Mouse (Mus musculus) cerebellum, adult (tissue): Measurements from ENCODE around the gene Scml4.

ENCODE experiments used
- ATAC-seq: cut with Nextera tagmentation; 2 replicates; pipeline ENCODE4 v1.9.2; 2017; ENCODE audit warnings: mild to moderate bottlenecking, moderate library complexity, mixed read lengths; ENCODE audit not compliant: insufficient number of reproducible peaks, low FRiP score, low TSS enrichment

The Scml4 gene

GRCm38 (mm10) chr10:42859781-42860158 is 400 bp upstream of the Scml4 start:
- ATAC-seq, result no peak

GRCm38 (mm10) chr10:42861446-42861845 is 1.3 kb downstream of the Scml4 start:
- ATAC-seq, result no peak

GRCm38 (mm10) chr10:42862102-42862740 is 2.1 kb downstream of the Scml4 start:
- ATAC-seq, result no peak

GRCm38 (mm10) chr10:42862806-42863205 is 2.6 kb downstream of the Scml4 start:
- ATAC-seq, result no peak

- peak; percentile 24; the same call in 1 of the 2 replicates for ATAC-seq
Measured at GRCm38 (mm10) chr10:42863621-42864391, 3.6 kb downstream of the Scml4 start.

GRCm38 (mm10) chr10:42864696-42865095 is 4.5 kb downstream of the Scml4 start:
- ATAC-seq, result no peak

- no peak for ATAC-seq
Measured at GRCm38 (mm10) chr10:42868416-42868815, 8.2 kb downstream of the Scml4 start.

GRCm38 (mm10) chr10:42869467-42869866 is 9.3 kb downstream of the Scml4 start:
- ATAC-seq, result no peak

- no peak for ATAC-seq
Measured at GRCm38 (mm10) chr10:42872269-42873010, 12.3 kb downstream of the Scml4 start.

- no peak for ATAC-seq
Measured at GRCm38 (mm10) chr10:42873077-42873595, 13.0 kb downstream of the Scml4 start.

- ATAC-seq, result no peak
Measured at GRCm38 (mm10) chr10:42876172-42876571, 16.0 kb downstream of the Scml4 start.

GRCm38 (mm10) chr10:42879269-42879681 is 19.1 kb downstream of the Scml4 start:
- ATAC-seq, result no peak

- no peak for ATAC-seq
Measured at GRCm38 (mm10) chr10:42879682-42880081, 19.5 kb downstream of the Scml4 start.

- no peak for ATAC-seq
Measured at GRCm38 (mm10) chr10:42887040-42887439, 26.9 kb downstream of the Scml4 start.

GRCm38 (mm10) chr10:42888241-42888640 is 28.1 kb downstream of the Scml4 start:
- no peak for ATAC-seq

- no peak for ATAC-seq
Measured at GRCm38 (mm10) chr10:42890365-42890764, 30.2 kb downstream of the Scml4 start.

GRCm38 (mm10) chr10:42892250-42892649 is 32.1 kb downstream of the Scml4 start:
- ATAC-seq, result no peak

GRCm38 (mm10) chr10:42892987-42893386 is 32.8 kb downstream of the Scml4 start:
- ATAC-seq, result no peak

- ATAC-seq, result no peak
Measured at GRCm38 (mm10) chr10:42893857-42894256, 33.7 kb downstream of the Scml4 start.

- no peak for ATAC-seq
Measured at GRCm38 (mm10) chr10:42894263-42894662, 34.1 kb downstream of the Scml4 start.

- no peak for ATAC-seq
Measured at GRCm38 (mm10) chr10:42894696-42895095, 34.5 kb downstream of the Scml4 start.
